Mouse (Mus musculus): Measurements from ENCODE around the gene Ano3. TPM values are rescaled to one million over a fixed set of nuclear protein-coding genes. Genes with fewer than 3 reads are reported as not detected.
A peak's percentile ranks its signal among the peaks of the same experiment; 100 is the strongest.

Gene Ano3
- polyA plus RNA-seq, 1 experiment: 42.7 TPM

DNA sequence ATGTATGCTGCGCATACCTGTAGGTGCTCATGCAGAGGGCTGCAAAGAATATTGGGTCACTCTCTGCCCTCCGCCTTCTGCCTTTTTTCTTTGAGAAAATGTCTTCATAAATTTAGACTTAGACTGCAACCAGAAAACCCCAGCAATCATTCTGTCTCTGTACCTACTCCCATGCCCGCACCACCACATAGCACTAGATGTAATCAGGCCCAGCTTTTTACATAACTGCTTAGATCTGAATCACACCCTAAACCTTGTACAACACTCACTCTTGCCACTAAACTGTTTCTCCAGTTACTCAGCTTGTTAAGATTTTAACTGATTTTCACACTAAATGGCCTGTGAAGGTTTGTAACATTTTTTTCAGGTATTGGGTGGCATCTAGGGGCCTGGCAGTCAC is 241.3 kb downstream of the Ano3 start:
- H3K27ac ChIP-seq (ENCODE audit: insufficient read depth, low read length): peak overlapping the region; percentile 92
- no peak for TF ChIP-seq POLR2A (IDR thresholded peaks at IDR 0.05; ENCODE audit: extremely low read depth, insufficient read depth, low read length)
- no peak for TF ChIP-seq CTCF (IDR thresholded peaks at IDR 0.05; ENCODE audit: extremely low read depth, insufficient read depth, low read length)
- H3K4me3 ChIP-seq (ENCODE audit: insufficient read depth, low read length): no peak overlapping the region
- H3K4me1 ChIP-seq (ENCODE audit: control insufficient read depth, insufficient read depth, low read length): peaks cover 4% of the 10 kb centered on the region

DNA sequence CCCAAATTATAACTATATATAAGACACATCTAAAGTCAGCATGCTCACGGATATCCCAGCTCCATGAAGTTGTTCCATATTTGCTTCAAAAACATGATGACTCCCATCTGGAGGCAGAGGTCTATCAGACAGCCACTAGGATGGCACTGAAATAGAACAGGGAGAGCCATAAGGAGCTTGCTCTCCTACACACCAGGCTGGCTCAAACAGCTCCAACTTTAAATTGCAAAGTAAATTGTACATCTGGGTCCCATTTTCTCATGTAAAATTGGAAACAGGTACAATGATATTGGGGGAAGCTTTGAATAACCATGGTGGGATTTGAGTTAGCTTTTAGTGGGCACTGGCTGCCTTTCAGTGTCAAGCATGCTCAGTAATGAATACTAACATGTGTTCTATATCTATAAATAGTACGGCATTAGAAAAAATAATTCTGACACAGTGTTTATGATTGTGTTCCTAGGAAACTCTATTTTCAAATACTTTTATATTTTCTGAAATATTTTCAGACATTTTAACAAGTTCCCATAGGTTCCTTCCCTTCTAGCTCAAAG is 279.6 kb downstream of the Ano3 start:
- no peak overlapping the region for H3K27ac ChIP-seq (ENCODE audit: insufficient read depth, low read length)
- H3K4me1 ChIP-seq (ENCODE audit: control insufficient read depth, insufficient read depth, low read length): peaks cover 2% of the 10 kb centered on the region; the same call in 1 of the 2 replicates
- TF ChIP-seq CTCF (IDR thresholded peaks at IDR 0.05; ENCODE audit: extremely low read depth, insufficient read depth, low read length) (no peak), POLR2A (IDR thresholded peaks at IDR 0.05; ENCODE audit: extremely low read depth, insufficient read depth, low read length) (no peak)
- H3K4me3 ChIP-seq (ENCODE audit: insufficient read depth, low read length): no peak overlapping the region

DNA sequence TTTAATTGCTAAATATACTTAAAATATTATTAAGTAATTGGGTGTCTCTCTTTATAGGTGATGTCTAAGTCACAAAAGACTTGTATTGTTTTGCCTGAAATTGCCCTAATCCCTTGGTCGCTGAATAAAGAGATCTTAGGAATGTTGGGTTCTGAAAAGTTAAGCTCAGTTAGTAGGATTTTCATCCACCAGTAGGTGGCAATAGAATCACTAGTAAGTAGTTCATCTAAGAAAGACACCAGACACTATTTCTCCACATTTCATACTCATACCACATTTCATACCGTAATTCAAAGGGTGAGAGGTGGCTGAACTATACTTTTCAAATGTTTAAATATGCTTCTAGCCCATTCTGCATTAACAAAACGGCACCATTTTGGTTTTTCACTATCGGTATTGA is 287.4 kb downstream of the Ano3 start:
- Histone ChIP-seq H3K4me3 (ENCODE audit: insufficient read depth, low read length) (no peak overlapping the region), H3K4me1 (ENCODE audit: control insufficient read depth, insufficient read depth, low read length) (no peaks in the 10 kb centered on the region), H3K27ac (ENCODE audit: insufficient read depth, low read length) (no peak overlapping the region)
- no peak for TF ChIP-seq CTCF (IDR thresholded peaks at IDR 0.05; ENCODE audit: extremely low read depth, insufficient read depth, low read length)
- no peak for TF ChIP-seq POLR2A (IDR thresholded peaks at IDR 0.05; ENCODE audit: extremely low read depth, insufficient read depth, low read length)

DNA sequence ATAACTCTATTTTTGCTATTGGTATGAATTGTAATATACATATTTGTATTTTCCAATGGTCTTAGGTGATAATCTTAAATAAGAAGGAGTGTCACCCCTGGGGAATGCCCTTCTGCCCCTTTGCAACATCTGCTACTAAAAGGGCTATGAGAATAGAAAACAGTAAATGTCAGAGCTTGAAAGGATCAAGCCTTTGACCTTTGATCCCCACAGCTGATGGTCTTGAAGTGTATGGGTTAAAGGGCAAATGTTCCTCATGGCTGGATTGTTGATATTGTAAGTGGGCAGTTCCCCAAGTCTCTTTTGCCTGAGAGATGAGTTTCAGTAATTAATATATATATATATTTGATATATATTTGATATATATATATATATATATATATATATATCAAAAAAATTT is 305.9 kb downstream of the Ano3 start:
- Histone ChIP-seq H3K4me1 (ENCODE audit: control insufficient read depth, insufficient read depth, low read length) (no peaks in the 10 kb centered on the region), H3K27ac (ENCODE audit: insufficient read depth, low read length) (no peak overlapping the region), H3K4me3 (ENCODE audit: insufficient read depth, low read length) (no peak overlapping the region)
- TF ChIP-seq POLR2A (IDR thresholded peaks at IDR 0.05; ENCODE audit: extremely low read depth, insufficient read depth, low read length): no peak

DNA sequence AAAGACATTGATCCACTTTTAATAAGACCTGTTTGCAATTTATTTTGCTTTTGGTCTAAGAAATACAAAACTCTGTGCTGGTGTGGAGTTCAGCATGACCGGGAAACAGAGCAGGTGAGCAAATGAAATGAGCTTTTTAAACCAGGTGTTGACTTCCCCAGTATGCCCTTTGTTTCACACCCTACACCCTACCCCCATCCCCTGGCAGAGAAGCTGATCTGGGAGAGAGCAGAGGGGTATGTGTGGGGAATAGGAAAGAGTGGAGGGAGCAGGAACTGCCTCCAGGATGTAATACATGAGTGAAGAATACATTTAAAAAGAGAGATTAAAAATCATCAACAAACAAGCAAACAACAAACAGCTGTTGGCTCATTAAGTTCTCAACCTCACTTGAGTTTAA is 306.4 kb downstream of the Ano3 start:
- Histone ChIP-seq H3K27ac (ENCODE audit: insufficient read depth, low read length) (no peak overlapping the region), H3K4me3 (ENCODE audit: insufficient read depth, low read length) (no peak overlapping the region), H3K4me1 (ENCODE audit: control insufficient read depth, insufficient read depth, low read length) (no peaks in the 10 kb centered on the region)
- TF ChIP-seq POLR2A (IDR thresholded peaks at IDR 0.05; ENCODE audit: extremely low read depth, insufficient read depth, low read length): no peak
- no peak for TF ChIP-seq CTCF (IDR thresholded peaks at IDR 0.05; ENCODE audit: extremely low read depth, insufficient read depth, low read length)

Other genes starting within 250 kb of the Ano3 start
- gene Muc15, start 229.6 kb downstream of the Ano3 start, polyA plus RNA-seq (2012; rRNA removed): 0.23 and 0.29 TPM in 2 replicates
- not detected in 2 replicates for gene Gm13941, start 155.1 kb upstream of the Ano3 start, polyA plus RNA-seq (2012; rRNA removed)
- not detected in 2 replicates for gene Gm15130, start 202.0 kb upstream of the Ano3 start, polyA plus RNA-seq (2012; rRNA removed)

Data from cortical plate, adult 2 months (tissue).